Mouse (Mus musculus): ENCODE data around the gene Usp20. TPM values are rescaled to one million over a fixed set of nuclear protein-coding genes. Genes with fewer than 3 reads are reported as not detected.
A peak's percentile ranks its signal among the peaks of the same experiment; 100 is the strongest.

The Usp20 gene
- total RNA-seq, 2 experiments from 2014 or later: 76.0 to 82.8 TPM

- intact Hi-C loops (cut with DNase I): no loop called here
- peak in 1 of 2 experiments; percentile 19 for DNase-seq (ENCODE audit: extremely low spot score in 1 of 2, low spot score in 2 of 2)
- no peak for TF ChIP-seq CTCF (IDR thresholded peaks at IDR 0.05)
Measured at GRCm38 (mm10) chr2:31067696-31068245, 85.7 kb downstream of the Usp20 start.

GRCm38 (mm10) chr2:31068246-31069113 is 86.4 kb downstream of the Usp20 start:
- intact Hi-C loops (cut with DNase I): no loop called here
- TF ChIP-seq CTCF (IDR thresholded peaks at IDR 0.05): no peak
- DNase-seq (ENCODE audit: extremely low spot score in 1 of 2, low spot score in 2 of 2): peak; percentile 35 to 55
- peak overlapping the region; percentile 75 for H3K27ac ChIP-seq
- no peak overlapping the region for H3K4me3 ChIP-seq

More at GRCm38 (mm10) chr2:31067696-31068245, 85.7 kb downstream of the Usp20 start:
- peak overlapping the region; percentile 88 for H3K27ac ChIP-seq
- no peak overlapping the region for H3K4me3 ChIP-seq

- Histone ChIP-seq H3K27ac (peak overlapping the region; percentile 75), H3K4me3 (no peak overlapping the region)
- TF ChIP-seq CTCF (IDR thresholded peaks at IDR 0.05): no peak
- intact Hi-C loops (cut with DNase I): no loop called here
- no peak for DNase-seq (ENCODE audit: extremely low spot score in 1 of 2, low spot score in 2 of 2)
Measured at GRCm38 (mm10) chr2:31069114-31069445, 87.0 kb downstream of the Usp20 start.

GRCm38 (mm10) chr2:31069506-31069905 is 87.4 kb downstream of the Usp20 start:
- peak overlapping the region; percentile 75 for H3K27ac ChIP-seq
- intact Hi-C loops (cut with DNase I): no loop called here
- DNase-seq (ENCODE audit: extremely low spot score in 1 of 2, low spot score in 2 of 2): no peak
- TF ChIP-seq CTCF (IDR thresholded peaks at IDR 0.05): no peak
- H3K4me3 ChIP-seq: no peak overlapping the region

Other genes starting within 250 kb of the Usp20 start
- 10 to 100 TPM in 1 of 2 experiments, 1 to 10 TPM in 1; 9.9 to 12.6 TPM for gene 1700001O22Rik, start 178.6 kb upstream of the Usp20 start, total RNA-seq (2021)
- gene Ntmt1, start 174.5 kb upstream of the Usp20 start, total RNA-seq (2021): 10 to 100 TPM; 35.2 to 38.8 TPM
- 10 to 100 TPM; 35.4 to 40.5 TPM for gene Asb6, start 151.9 kb upstream of the Usp20 start, total RNA-seq (2021)
- gene Prrx2, start 147.3 kb upstream of the Usp20 start, total RNA-seq (2021): 1 to 10 TPM; 1.5 to 1.7 TPM
- gene Ptges, start 52.4 kb upstream of the Usp20 start, total RNA-seq (2021): 1 to 10 TPM; 5.1 to 6.9 TPM
- 10 to 100 TPM; 28.0 to 32.9 TPM for gene Tor1b, start 29.3 kb upstream of the Usp20 start, total RNA-seq (2021)
- 10 to 100 TPM; 38.0 to 43.2 TPM for gene Tor1a, start 14.3 kb upstream of the Usp20 start, total RNA-seq (2021)
- 10 to 100 TPM; 65.0 to 68.6 TPM for gene BC005624, start 78 bp upstream of the Usp20 start, total RNA-seq (2021)
- gene Fnbp1, start 159.7 kb downstream of the Usp20 start, total RNA-seq (2021): 100 to 1,000 TPM in 1 of 2 experiments, 10 to 100 TPM in 1; 85.8 to 101 TPM
- gene Gpr107, start 170.0 kb downstream of the Usp20 start, total RNA-seq (2021): 10 to 100 TPM; 45.2 to 51.5 TPM